Mouse (Mus musculus): ENCODE measurements around the gene Dcaf10. TPM values are rescaled to one million over a fixed set of nuclear protein-coding genes. Genes with fewer than 3 reads are reported as not detected.

Dcaf10 gene
- polyA plus RNA-seq (2014; fragmentation: Nextera tagmentation; extraction: Ambion mirVana) = 10.6 and 12.4 TPM in 2 replicates

DNA sequence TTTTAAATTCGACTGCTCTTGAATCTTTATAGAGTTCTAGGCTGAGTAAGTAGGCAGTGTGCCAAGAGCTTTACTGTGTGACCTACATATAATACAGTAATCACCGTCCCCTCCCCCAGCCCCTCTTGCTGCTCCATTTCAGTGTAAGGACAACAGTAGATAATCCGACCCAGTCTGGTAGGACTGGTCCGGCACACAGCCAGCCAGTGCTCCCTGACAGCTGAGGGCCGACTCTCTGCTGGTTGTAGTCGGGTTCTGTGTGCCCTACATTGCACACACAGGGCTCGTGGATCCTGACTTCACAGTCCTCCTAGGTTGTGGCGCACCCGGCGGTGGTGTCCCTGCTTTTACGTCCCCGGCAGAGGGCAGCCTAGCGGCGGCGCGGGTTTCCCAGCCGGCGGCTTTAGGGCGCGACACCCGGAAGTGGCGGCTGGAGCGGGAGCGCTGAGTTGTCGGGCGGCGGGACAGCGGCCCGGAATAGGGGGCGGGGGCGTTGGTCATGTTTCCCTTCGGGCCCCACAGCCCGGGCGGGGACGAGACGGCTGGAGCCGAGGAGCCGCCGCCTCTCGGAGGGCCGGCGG is at the start of gene Dcaf10:
Dcaf10 (plus strand) TSS at position 433 of the 581 bp plus-strand sequence.
- H3K9me3 ChIP-seq (replicated peaks; ENCODE audit: control insufficient read depth, low read length) = no peaks in the 10 kb centered on the region
- peak; percentile 95 for ATAC-seq (replicated peaks; ENCODE audit: insufficient number of reproducible peaks, low FRiP score, low TSS enrichment)
- H3K9ac ChIP-seq (ENCODE audit: low read depth, low read length) = peak within 1 kb of the TSS; percentile 97
- H3K27me3 ChIP-seq (ENCODE audit: control insufficient read depth, insufficient read depth, low read length) = no peaks in the 10 kb centered on the region
- peak within 1 kb of the TSS; percentile 86 for H3K4me3 ChIP-seq (ENCODE audit: low read depth, low read length)
- under 1% methylated on average over 41 of the region's 42 CpGs for WGBS (ENCODE audit: insufficient replicate concordance)
- peak within 1 kb of the TSS; percentile 81 for H3K4me2 ChIP-seq
- H3K27ac ChIP-seq (ENCODE audit: low read depth, low read length) = peak within 1 kb of the TSS; percentile 99
- peaks cover 10% of the 10 kb centered on the region for H3K4me1 ChIP-seq (ENCODE audit: control insufficient read depth, insufficient read depth, low read length)
- H3K36me3 ChIP-seq (ENCODE audit: control insufficient read depth, insufficient read depth, low read length) = no peaks in the 10 kb centered on the region

DNA sequence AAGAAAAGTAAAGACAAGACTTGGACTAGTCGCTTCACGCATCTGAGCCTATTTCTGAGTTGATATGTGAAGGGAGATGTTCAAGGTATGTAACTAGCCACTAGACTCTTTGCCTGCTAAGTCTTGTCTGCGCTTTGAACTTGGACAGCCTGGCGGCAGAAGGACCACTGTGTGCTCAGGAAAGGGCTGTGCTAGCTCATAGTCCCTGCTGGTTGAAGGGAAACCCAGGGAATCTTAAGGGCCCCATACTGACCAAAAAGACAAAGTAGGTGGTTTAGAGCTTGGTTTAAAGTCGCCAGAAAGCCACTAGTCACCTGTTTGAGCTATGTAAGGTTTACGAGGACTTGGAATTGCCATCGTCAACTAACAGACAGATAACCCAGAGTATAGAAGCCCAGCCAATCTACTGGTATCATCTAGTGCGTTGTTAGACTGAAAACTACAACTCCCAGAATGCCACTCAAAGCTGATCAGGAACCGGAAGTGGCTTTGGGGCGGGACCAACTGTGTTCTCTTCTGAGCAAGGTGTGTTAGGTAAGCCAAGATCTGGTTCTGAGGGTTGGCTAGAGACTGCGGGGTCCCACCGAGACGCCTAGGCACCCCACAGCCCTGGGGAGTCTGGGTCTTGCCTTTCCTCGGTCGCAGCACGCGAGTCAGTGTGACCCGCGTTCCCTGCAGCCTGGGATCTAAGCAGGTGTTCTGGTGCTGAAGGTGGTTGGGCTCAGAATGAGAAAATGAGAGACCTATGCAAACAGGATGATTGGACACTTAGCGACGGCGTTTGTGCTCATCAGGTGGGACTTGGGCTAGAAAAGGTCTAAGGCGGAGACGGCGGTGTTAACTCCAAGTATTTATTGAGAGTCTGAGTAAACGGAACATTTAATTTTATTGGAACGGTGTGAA is 45.0 kb upstream of the Dcaf10 start, which contains the start of gene Trmt10b:
Trmt10b (plus strand) TSS at position 466 of the 903 bp plus-strand sequence.
- no peaks in the 10 kb centered on the region; the same call in none of the 2 replicates for H3K4me1 ChIP-seq (ENCODE audit: control insufficient read depth, insufficient read depth, low read length)
- H3K9me3 ChIP-seq (replicated peaks; ENCODE audit: control insufficient read depth, low read length) = no peaks in the 10 kb centered on the region
- H3K27me3 ChIP-seq (ENCODE audit: control insufficient read depth, insufficient read depth, low read length) = no peaks in the 10 kb centered on the region
- peak within 1 kb of the TSS; percentile 89 for H3K4me3 ChIP-seq (ENCODE audit: low read depth, low read length)
- peak within 1 kb of the TSS; percentile 80 for H3K9ac ChIP-seq (ENCODE audit: low read depth, low read length)
- H3K27ac ChIP-seq (ENCODE audit: low read depth, low read length) = no peak within 1 kb of the TSS
- no peaks in the 10 kb centered on the region for H3K36me3 ChIP-seq (ENCODE audit: control insufficient read depth, insufficient read depth, low read length)
- H3K4me2 ChIP-seq = peak within 1 kb of the TSS; percentile 77
- ATAC-seq (replicated peaks; ENCODE audit: insufficient number of reproducible peaks, low FRiP score, low TSS enrichment) = 0 out of 2 replicates have a peak, but pooled peaks have one; percentile 67
- 21% methylated on average over 27 of the region's 27 CpGs for WGBS (ENCODE audit: insufficient replicate concordance)

GRCm38 (mm10) chr4:45305536-45305935 is 36.4 kb upstream of the Dcaf10 start:
- ATAC-seq (replicated peaks; ENCODE audit: insufficient number of reproducible peaks, low FRiP score, low TSS enrichment) = no peak
- 88% methylated on average over 14 of the region's 14 CpGs for WGBS (ENCODE audit: insufficient replicate concordance)
- Histone ChIP-seq H3K36me3 (ENCODE audit: control insufficient read depth, insufficient read depth, low read length) (peaks cover 20% of the 10 kb centered on the region), H3K9me3 (replicated peaks; ENCODE audit: control insufficient read depth, low read length) (no peaks in the 10 kb centered on the region), H3K4me1 (ENCODE audit: control insufficient read depth, insufficient read depth, low read length) (no peaks in the 10 kb centered on the region), H3K9ac (ENCODE audit: low read depth, low read length) (no peak overlapping the region), H3K27me3 (ENCODE audit: control insufficient read depth, insufficient read depth, low read length) (no peaks in the 10 kb centered on the region), H3K27ac (ENCODE audit: low read depth, low read length) (no peak overlapping the region), H3K4me2 (no peak overlapping the region), H3K4me3 (ENCODE audit: low read depth, low read length) (no peak overlapping the region)

DNA sequence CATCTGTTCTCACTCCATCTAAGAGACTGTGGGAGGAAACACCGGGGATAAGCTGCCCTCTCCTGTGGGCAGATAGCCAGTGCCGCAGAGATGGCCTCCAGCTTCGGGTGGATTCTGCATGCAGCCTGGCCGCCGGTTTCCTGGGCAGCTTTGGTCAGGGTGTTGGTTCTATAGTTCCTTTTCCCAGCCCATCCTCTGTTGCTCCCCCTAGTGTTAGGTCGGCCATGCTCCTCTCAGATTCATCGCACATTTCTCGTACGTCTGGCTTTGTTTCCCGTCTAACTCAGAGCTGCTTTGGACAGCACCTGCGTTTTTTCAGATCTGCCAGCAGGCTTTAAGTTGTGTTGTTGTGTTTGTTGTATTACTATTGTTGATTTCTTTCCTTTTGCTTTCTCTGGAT is 33.9 kb upstream of the Dcaf10 start:
- Histone ChIP-seq H3K4me1 (ENCODE audit: control insufficient read depth, insufficient read depth, low read length) (no peaks in the 10 kb centered on the region), H3K36me3 (ENCODE audit: control insufficient read depth, insufficient read depth, low read length) (peaks cover 15% of the 10 kb centered on the region), H3K4me2 (no peak overlapping the region), H3K27ac (ENCODE audit: low read depth, low read length) (no peak overlapping the region), H3K9ac (ENCODE audit: low read depth, low read length) (no peak overlapping the region), H3K4me3 (ENCODE audit: low read depth, low read length) (no peak overlapping the region), H3K9me3 (replicated peaks; ENCODE audit: control insufficient read depth, low read length) (no peaks in the 10 kb centered on the region), H3K27me3 (ENCODE audit: control insufficient read depth, insufficient read depth, low read length) (no peaks in the 10 kb centered on the region)
- WGBS (ENCODE audit: insufficient replicate concordance) = 40% methylated on average over 11 of the region's 11 CpGs
- ATAC-seq (replicated peaks; ENCODE audit: insufficient number of reproducible peaks, low FRiP score, low TSS enrichment) = no peak

DNA sequence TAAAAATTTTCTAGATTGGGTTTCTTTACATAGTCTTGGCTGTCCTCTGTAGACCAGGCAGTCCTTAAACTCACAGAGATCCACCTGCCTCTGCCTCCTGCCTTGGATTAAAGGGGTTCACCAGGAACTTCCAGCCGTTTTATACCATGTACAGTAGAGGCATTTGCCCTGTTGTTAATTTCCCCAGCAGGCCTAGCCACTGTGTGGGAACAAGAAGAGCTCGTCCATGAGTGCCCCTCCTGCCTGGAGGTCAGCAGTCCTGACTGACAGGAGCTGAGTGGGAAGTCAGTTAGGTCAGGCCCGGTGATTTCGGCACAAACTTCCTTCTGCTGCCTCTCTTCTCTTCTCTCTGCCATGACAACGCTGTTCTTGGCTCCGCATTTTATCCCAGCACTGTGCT is 33.3 kb upstream of the Dcaf10 start:
- Histone ChIP-seq H3K36me3 (ENCODE audit: control insufficient read depth, insufficient read depth, low read length) (peaks cover 15% of the 10 kb centered on the region), H3K4me1 (ENCODE audit: control insufficient read depth, insufficient read depth, low read length) (no peaks in the 10 kb centered on the region), H3K27ac (ENCODE audit: low read depth, low read length) (no peak overlapping the region), H3K9me3 (replicated peaks; ENCODE audit: control insufficient read depth, low read length) (no peaks in the 10 kb centered on the region), H3K9ac (ENCODE audit: low read depth, low read length) (no peak overlapping the region), H3K4me3 (ENCODE audit: low read depth, low read length) (no peak overlapping the region), H3K4me2 (no peak overlapping the region), H3K27me3 (ENCODE audit: control insufficient read depth, insufficient read depth, low read length) (no peaks in the 10 kb centered on the region)
- ATAC-seq (replicated peaks; ENCODE audit: insufficient number of reproducible peaks, low FRiP score, low TSS enrichment) = no peak
- 84% methylated on average over 6 of the region's 6 CpGs for WGBS (ENCODE audit: insufficient replicate concordance)

DNA sequence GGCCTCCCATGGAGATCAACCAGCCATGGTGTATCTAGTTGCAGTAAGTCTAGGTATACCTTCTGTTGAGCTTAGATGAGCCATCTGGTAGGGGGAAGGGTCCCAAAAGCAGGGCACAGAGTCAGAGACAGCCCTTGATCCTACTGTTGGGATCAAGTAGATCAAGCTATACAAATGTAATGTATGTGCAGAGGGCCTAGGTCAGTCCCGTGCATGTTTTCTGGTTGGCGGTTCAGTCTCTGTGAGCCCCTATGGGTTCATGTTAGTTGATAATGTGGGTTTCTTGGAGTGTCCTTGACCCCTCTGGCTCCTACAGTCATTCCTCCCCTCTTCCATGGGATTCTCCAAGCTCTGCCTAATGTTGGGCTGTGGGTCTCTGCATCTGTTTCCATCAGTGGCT is 30.8 kb upstream of the Dcaf10 start:
- Histone ChIP-seq H3K4me1 (ENCODE audit: control insufficient read depth, insufficient read depth, low read length) (no peaks in the 10 kb centered on the region), H3K4me3 (ENCODE audit: low read depth, low read length) (no peak overlapping the region), H3K27me3 (ENCODE audit: control insufficient read depth, insufficient read depth, low read length) (no peaks in the 10 kb centered on the region), H3K4me2 (no peak overlapping the region), H3K27ac (ENCODE audit: low read depth, low read length) (no peak overlapping the region), H3K9ac (ENCODE audit: low read depth, low read length) (no peak overlapping the region), H3K9me3 (replicated peaks; ENCODE audit: control insufficient read depth, low read length) (no peaks in the 10 kb centered on the region), H3K36me3 (ENCODE audit: control insufficient read depth, insufficient read depth, low read length) (peaks cover 5% of the 10 kb centered on the region)
- no peak for ATAC-seq (replicated peaks; ENCODE audit: insufficient number of reproducible peaks, low FRiP score, low TSS enrichment)
- WGBS (ENCODE audit: insufficient replicate concordance) = 88% methylated on average over 2 of the region's 2 CpGs

GRCm38 (mm10) chr4:45320159-45320816 is 21.6 kb upstream of the Dcaf10 start:
- peak; percentile 77 for ATAC-seq (replicated peaks; ENCODE audit: insufficient number of reproducible peaks, low FRiP score, low TSS enrichment)
- Histone ChIP-seq H3K27ac (ENCODE audit: low read depth, low read length) (peak overlapping the region; percentile 89), H3K9ac (ENCODE audit: low read depth, low read length) (peak overlapping the region; percentile 91), H3K9me3 (replicated peaks; ENCODE audit: control insufficient read depth, low read length) (no peaks in the 10 kb centered on the region), H3K4me2 (peak overlapping the region; percentile 72), H3K27me3 (ENCODE audit: control insufficient read depth, insufficient read depth, low read length) (peaks cover 9% of the 10 kb centered on the region), H3K4me1 (ENCODE audit: control insufficient read depth, insufficient read depth, low read length) (peaks cover 13% of the 10 kb centered on the region), H3K4me3 (ENCODE audit: low read depth, low read length) (peak overlapping the region; percentile 81), H3K36me3 (ENCODE audit: control insufficient read depth, insufficient read depth, low read length) (peaks cover 11% of the 10 kb centered on the region; the same call in 1 of the 2 replicates)
- under 1% methylated on average over 56 of the region's 56 CpGs for WGBS (ENCODE audit: insufficient replicate concordance)

- Histone ChIP-seq H3K4me1 (ENCODE audit: control insufficient read depth, insufficient read depth, low read length) (no peaks in the 10 kb centered on the region), H3K27ac (ENCODE audit: low read depth, low read length) (no peak overlapping the region), H3K9me3 (replicated peaks; ENCODE audit: control insufficient read depth, low read length) (no peaks in the 10 kb centered on the region), H3K36me3 (ENCODE audit: control insufficient read depth, insufficient read depth, low read length) (no peaks in the 10 kb centered on the region), H3K4me3 (ENCODE audit: low read depth, low read length) (no peak overlapping the region), H3K4me2 (no peak overlapping the region), H3K9ac (ENCODE audit: low read depth, low read length) (no peak overlapping the region), H3K27me3 (ENCODE audit: control insufficient read depth, insufficient read depth, low read length) (no peaks in the 10 kb centered on the region)
- WGBS (ENCODE audit: insufficient replicate concordance) = 78% methylated on average over 7 of the region's 7 CpGs
- no peak for ATAC-seq (replicated peaks; ENCODE audit: insufficient number of reproducible peaks, low FRiP score, low TSS enrichment)
These were observed 10.8 kb upstream of the Dcaf10 start for GRCm38 (mm10) chr4:45331139-45331538.

All from heart, embryonic 11.5 days (tissue).